Mouse (Mus musculus) cerebellum, adult 9-10 months (tissue): ENCODE results near the gene Kif13a.

Experiments used
- DNase-seq: peaks from one replicate; pipeline ENCODE4 v3.0.0; 2022

Gene Kif13a

DNA sequence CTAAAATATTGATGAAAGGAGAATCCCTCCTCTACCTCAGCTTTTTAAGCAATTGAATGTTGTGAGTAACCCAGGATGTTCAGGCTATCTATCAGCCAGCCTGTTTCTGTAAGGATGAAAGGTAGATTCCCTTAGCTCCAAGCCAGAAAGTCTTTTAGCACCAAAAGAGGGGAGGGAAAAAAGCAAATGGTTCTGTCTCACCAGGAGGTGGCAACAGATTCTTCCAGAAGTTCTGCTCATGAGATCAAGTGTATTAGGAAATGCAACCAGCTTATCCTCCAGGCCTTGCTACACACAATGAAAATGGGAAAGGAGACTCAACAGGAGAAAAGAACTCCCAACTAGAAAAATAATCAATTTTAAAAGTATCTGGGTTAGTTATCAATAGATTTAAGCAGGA lies 205.3 kb downstream of the Kif13a start:
- no peak for DNase-seq

DNA sequence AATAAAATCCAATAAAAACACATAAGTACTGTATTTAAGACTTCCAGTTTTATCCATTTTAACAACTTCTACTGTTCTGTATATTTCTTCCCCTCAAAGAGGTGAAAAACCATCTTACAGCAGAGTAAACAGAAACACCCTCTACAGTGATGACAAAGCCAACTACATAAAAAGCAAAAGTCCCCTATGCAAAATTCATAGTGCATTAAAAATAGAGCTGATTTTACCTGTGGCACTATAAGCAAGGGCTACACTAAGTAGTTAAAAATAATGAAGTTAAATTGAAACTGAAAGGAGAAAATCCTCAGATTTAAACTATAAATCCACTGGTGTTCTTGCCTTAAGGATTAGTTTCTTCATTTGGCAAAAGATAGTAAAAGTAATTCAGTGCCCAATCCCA lies 208.7 kb downstream of the Kif13a start:
- no peak for DNase-seq

DNA sequence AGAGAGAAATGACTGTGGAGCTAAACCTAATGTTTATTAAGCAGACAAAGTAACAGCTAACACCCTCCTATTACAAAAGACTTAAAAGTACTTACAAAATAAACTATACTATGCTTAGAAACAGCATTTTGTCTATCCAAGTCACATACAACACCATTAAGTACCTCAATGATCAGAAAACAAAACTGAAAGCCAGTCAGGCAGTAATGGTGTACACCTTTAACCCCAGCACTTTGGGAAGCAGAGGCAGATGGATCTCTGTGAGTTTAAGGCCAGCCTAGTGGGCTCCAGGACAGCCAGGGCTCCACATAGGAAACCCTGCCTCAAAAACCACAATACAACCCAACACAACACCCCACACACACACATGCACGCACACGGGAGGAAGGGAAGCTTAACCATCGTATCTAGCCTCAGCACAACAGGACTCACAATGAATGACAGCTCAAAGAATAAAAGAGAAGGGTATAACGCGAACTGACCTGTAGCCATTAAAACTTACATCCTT lies 210.7 kb downstream of the Kif13a start:
- DNase-seq: no peak

DNA sequence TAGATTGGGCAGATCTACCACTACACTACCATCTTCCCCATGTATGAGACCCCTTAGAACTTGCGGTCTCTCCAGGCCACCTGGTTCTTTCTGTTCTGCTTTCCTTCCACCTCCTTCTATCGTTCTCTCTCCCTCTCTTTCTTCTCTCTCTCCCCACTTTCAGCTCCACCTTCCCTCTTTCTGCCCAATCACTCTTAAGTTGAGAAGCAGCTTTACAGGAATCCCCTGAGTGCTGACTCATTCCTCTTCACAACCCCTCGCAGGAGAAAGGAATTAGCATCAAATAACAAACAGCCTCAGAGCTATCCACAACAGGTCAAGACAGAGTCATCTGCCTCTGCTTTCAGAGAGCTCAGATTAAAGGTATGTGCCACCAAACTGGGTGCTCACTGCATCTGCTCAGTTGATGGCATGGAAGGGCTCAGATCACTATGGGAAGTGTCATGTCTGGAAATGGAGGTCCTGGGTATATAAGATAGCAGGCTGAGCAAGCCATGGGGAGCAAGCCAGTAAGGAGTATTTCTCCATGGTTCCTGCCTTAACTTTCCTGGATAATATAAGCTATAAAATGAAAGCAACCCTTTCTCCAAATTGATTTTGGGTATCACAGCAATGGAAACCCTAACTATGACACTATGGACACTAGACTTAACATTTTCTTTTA lies 213.6 kb downstream of the Kif13a start:
- DNase-seq: no peak

DNA sequence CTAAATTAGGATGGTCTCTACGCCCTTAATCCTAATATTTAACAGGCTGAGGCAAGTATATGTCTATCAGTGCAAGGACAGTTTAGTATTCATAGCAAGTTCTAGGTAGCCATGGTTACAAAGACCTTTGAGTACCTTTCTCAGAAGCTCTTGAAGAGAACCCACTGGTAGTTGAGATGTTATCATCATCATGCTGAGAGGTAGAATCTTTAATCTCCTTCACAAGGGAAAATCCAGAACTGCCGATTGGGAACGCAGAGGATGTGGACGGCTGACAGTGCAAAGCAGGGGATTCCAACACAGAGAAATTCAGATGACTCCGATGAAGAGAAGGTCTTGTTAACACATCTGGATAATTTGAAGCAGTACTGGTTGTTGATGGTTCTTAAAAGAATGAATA lies 216.2 kb downstream of the Kif13a start:
- no peak for DNase-seq

DNA sequence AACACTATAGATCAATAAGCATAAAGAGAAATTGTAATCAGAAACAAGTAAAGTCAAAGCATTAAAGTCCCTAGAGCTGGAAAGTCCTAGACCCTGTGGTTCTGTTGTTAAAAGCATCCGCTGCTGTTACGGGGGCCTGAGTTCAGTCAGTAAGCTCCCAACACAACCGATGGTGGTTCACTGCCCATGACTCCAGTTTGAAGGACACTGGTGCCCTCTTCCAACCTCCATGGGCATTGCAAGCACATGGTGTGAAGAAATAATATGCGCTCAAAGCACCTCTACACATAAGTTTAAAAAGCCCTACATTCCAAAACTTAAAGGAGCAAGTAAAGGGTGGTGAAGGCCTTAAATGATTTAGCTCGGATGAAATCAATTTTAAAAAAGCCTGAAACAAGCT lies 226.5 kb downstream of the Kif13a start:
- no peak for DNase-seq

DNA sequence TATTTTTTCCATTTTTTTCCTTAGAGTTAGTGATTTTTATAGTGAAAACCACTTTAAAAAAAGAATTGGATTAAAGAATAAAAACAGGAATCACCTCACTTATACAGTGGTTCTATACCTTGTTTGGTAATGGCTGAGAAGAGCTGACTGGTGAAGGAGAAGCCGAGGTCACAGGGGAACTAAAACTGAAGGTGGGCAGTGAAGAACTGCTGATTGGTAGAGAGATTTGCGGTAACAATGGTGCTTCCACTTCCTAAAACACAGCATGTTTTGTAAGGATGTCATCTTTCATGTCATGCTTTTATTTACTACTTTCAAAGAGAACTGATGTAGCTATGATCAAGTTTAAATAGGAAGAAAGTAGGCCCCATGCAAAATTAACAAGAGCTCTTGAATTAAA lies 228.2 kb downstream of the Kif13a start:
- no peak for DNase-seq

DNA sequence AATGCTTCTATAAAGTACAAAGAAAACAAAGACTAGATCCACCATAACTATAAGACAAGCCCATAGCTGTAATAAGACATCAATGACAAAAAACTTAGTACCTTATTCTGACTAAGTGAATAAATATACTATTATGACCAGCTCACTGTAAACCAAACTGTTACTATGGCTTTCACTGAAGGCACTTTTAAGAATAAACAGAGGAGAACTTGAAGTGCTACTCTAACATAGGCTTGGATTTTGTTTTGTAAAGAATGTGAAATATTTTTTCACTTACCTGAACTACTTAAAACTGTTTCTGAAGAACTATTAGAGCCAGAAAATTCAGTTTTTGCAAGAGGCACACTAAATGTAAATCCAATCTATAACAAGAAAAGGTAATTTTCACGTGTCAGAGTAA lies 230.3 kb downstream of the Kif13a start:
- DNase-seq: no peak
